Mouse (Mus musculus) Patski (cell line): ENCODE measurements at regions not wholly inside any gene's neighbourhood (a gene's known extent, or its start where the extent isn't known, plus 50 kb on each side); places are given as distances from the start of the nearest gene placed in this dataset.

ENCODE experiments used
- ATAC-seq: fragments of 100-300 bp; one replicate; pipeline ENCODE4 v1.8.0; 2021
- CTCF ChIA-PET: fragments of 350-600 bp; sonication (Branson Sonifier 250); formaldehyde crosslinking; loops from one replicate; lab custom pipeline; 2022; ENCODE audit warnings: inconsistent platforms; lab: Charles Lee
- POLR2A ChIA-PET: fragments of 350-600 bp; sonication (Branson Sonifier 250); formaldehyde crosslinking; loops from one replicate; lab custom pipeline; 2022; ENCODE audit warnings: antibody characterized with exemption, inconsistent platforms; lab: Charles Lee
- DNase-seq: peaks from one replicate; pipeline ENCODE4 v3.0.0-alpha.2; 2011; ENCODE audit warnings: low read depth, low spot score
- H3K27me3 ChIP-seq: fragments of 371-371 bp; one replicate; pipeline ENCODE4 v1.5.1; 2021
- CTCF ChIP-seq: fragments of 100-300 bp; IDR thresholded peaks from one replicate; pipeline ENCODE4 v1.5.1; 2021
- in situ Hi-C: fragments of 300-500 bp; cut with MboI; formaldehyde crosslinking; loops from 3 replicates; pipeline ENCODE4 v1.11.1; 2018; ENCODE audit warnings: low pct_unique_long_range_greater_than_20kb, mixed read lengths

GRCm38 (mm10) chr9:41306229-41306628 lies 144.7 kb upstream of the Ubash3b start:
- ATAC-seq (no peak), DNase-seq (no peak)
- TF ChIP-seq CTCF = no peak
- in situ Hi-C loops = no loop called here
- H3K27me3 ChIP-seq = no peaks in the 10 kb centered on the region
- CTCF ChIA-PET = no interaction called here
- POLR2A ChIA-PET = interaction anchor here (0.5 kb wide), 1 partner anchor 22 kb away, joined by 4 read pairs; no protein-coding TSS in a partner anchor

GRCm38 (mm10) chr9:41303494-41303828 lies 142.0 kb upstream of the Ubash3b start:
- ATAC-seq (no peak), DNase-seq (no peak)
- ChIA-PET CTCF (interaction anchor here (2.3 kb wide), 1 partner anchor 11 kb away, joined by 10 read pairs; no protein-coding TSS in a partner anchor), POLR2A (no interaction called here)
- in situ Hi-C loops = no loop called here
- TF ChIP-seq CTCF = no peak
- no peaks in the 10 kb centered on the region for H3K27me3 ChIP-seq

GRCm38 (mm10) chr9:41302809-41303493 lies 141.5 kb upstream of the Ubash3b start:
- CTCF ChIA-PET = interaction anchor here (2.3 kb wide), 1 partner anchor 11 kb away, joined by 10 read pairs; no protein-coding TSS in a partner anchor
- no peak for TF ChIP-seq CTCF
- DNase-seq (no peak), ATAC-seq (no peak)
- POLR2A ChIA-PET = interaction anchor here (0.6 to 1.2 kb wide), 2 partner anchors 12 to 74 kb away, joined by 3 read pairs; no protein-coding TSS in a partner anchor
- in situ Hi-C loops = no loop called here
- H3K27me3 ChIP-seq = no peaks in the 10 kb centered on the region

- no peak for ATAC-seq
- ChIA-PET POLR2A (no interaction called here), CTCF (no interaction called here)
- no peak for DNase-seq
- in situ Hi-C loops = no loop called here
- TF ChIP-seq CTCF = no peak
- no peaks in the 10 kb centered on the region for H3K27me3 ChIP-seq
These were observed 124.6 kb upstream of the Ubash3b start for GRCm38 (mm10) chr9:41286145-41286468.

GRCm38 (mm10) chr9:41285266-41286144 lies 124.0 kb upstream of the Ubash3b start:
- ChIA-PET POLR2A (interaction anchor here (0.5 to 0.7 kb wide), 2 partner anchors 178 to 302 kb away, joined by 3 to 4 read pairs; no protein-coding TSS in a partner anchor), CTCF (interaction anchor here (1.0 kb wide), 1 partner anchor 28 kb away, joined by 3 read pairs; no protein-coding TSS in a partner anchor)
- H3K27me3 ChIP-seq = no peaks in the 10 kb centered on the region
- ATAC-seq (no peak), DNase-seq (no peak)
- no peak for TF ChIP-seq CTCF
- in situ Hi-C loops = no loop called here

- CTCF ChIA-PET = no interaction called here
- no peak for TF ChIP-seq CTCF
- ATAC-seq (no peak), DNase-seq (no peak)
- POLR2A ChIA-PET = no interaction called here
- H3K27me3 ChIP-seq = no peaks in the 10 kb centered on the region
- in situ Hi-C loops = no loop called here
These were observed 116.2 kb upstream of the Ubash3b start for GRCm38 (mm10) chr9:41277726-41278125.

GRCm38 (mm10) chr9:41273839-41274271 lies 112.4 kb upstream of the Ubash3b start:
- ChIA-PET POLR2A (no interaction called here), CTCF (no interaction called here)
- TF ChIP-seq CTCF = no peak
- no peak for DNase-seq
- no peak for ATAC-seq
- in situ Hi-C loops = no loop called here
- H3K27me3 ChIP-seq = no peaks in the 10 kb centered on the region

GRCm38 (mm10) chr9:41273171-41273781 lies 111.8 kb upstream of the Ubash3b start:
- no peaks in the 10 kb centered on the region for H3K27me3 ChIP-seq
- no peak for ATAC-seq
- no peak for TF ChIP-seq CTCF
- no peak for DNase-seq
- in situ Hi-C loops = no loop called here
- ChIA-PET CTCF (no interaction called here), POLR2A (no interaction called here)

- no peak for DNase-seq
- ChIA-PET CTCF (no interaction called here), POLR2A (no interaction called here)
- H3K27me3 ChIP-seq = no peaks in the 10 kb centered on the region
- no peak for TF ChIP-seq CTCF
- no peak for ATAC-seq
- in situ Hi-C loops = no loop called here
These were observed 111.1 kb upstream of the Ubash3b start for GRCm38 (mm10) chr9:41272596-41272995.

- no peak for TF ChIP-seq CTCF
- ChIA-PET POLR2A (interaction anchor here (0.6 kb wide), 1 partner anchor 12 kb away, joined by 3 read pairs; no protein-coding TSS in a partner anchor), CTCF (interaction anchor here (1.4 kb wide), 1 partner anchor 11 kb away, joined by 3 read pairs; no protein-coding TSS in a partner anchor)
- no peak for ATAC-seq
- in situ Hi-C loops = no loop called here
- H3K27me3 ChIP-seq = no peaks in the 10 kb centered on the region
- DNase-seq = no peak
These were observed 106.6 kb upstream of the Ubash3b start for GRCm38 (mm10) chr9:41268112-41268511.

- in situ Hi-C loops = no loop called here
- CTCF ChIA-PET = no interaction called here
- H3K27me3 ChIP-seq = no peaks in the 10 kb centered on the region
- ATAC-seq (no peak), DNase-seq (peak; percentile 33)
- POLR2A ChIA-PET = no interaction called here
- no peak for TF ChIP-seq CTCF
These were observed 103.0 kb upstream of the Ubash3b start for GRCm38 (mm10) chr9:41264485-41264884.
